Mouse (Mus musculus) ES-E14 (cell line): ENCODE measurements around the gene Inmt.

Experiments
- CHD2 ChIP-seq: IDR thresholded peaks from 2 replicates; pipeline ENCODE4 v1.6.1; 2014; ENCODE audit warnings: mild to moderate bottlenecking, low read depth, low read length, inconsistent platforms
- ZC3H11A ChIP-seq: IDR thresholded peaks from 2 replicates; pipeline ENCODE4 v1.6.1; 2012; ENCODE audit warnings: low read depth, mild to moderate bottlenecking, inconsistent platforms, low read length, borderline replicate concordance
- ZNF384 ChIP-seq: IDR thresholded peaks from 2 replicates; pipeline ENCODE4 v1.6.1; 2012; ENCODE audit warnings: low read depth, low read length, inconsistent platforms

- no peak for TF ChIP-seq CHD2
- TF ChIP-seq ZC3H11A = no peak
- no peak for TF ChIP-seq ZNF384
Measured at GRCm38 (mm10) chr6:55146138-55146537, 28.7 kb downstream of the Inmt start.
